Mouse (Mus musculus): ENCODE measurements around the gene Mov10l1. TPM values are rescaled to one million over a fixed set of nuclear protein-coding genes. Genes with fewer than 3 reads are reported as not detected.

The Mov10l1 gene
- polyA plus RNA-seq, 1 experiment from 2014 or later: 0.05 TPM

- Histone ChIP-seq H3K4me3 (ENCODE audit: low read length) (no peak overlapping the region), H3K4me1 (ENCODE audit: control insufficient read depth, insufficient read depth, low read depth, low read length) (no peaks in the 10 kb centered on the region), H3K36me3 (ENCODE audit: control insufficient read depth, insufficient read depth, low read length) (no peaks in the 10 kb centered on the region), H3K9me3 (ENCODE audit: control insufficient read depth, low read length) (no peaks in the 10 kb centered on the region), H3K27me3 (replicated peaks; ENCODE audit: control insufficient read depth, insufficient read depth, low read length) (no peaks in the 10 kb centered on the region), H3K27ac (ENCODE audit: low read depth, low read length) (no peak overlapping the region), H3K4me2 (ENCODE audit: low read length) (no peak overlapping the region), H3K9ac (ENCODE audit: low read depth, low read length) (no peak overlapping the region)
- ATAC-seq: no peak
- WGBS: 77% methylated on average over 2 of the region's 2 CpGs
Observed at GRCm38 (mm10) chr15:89000367-89000766, 17.7 kb downstream of the Mov10l1 start.

GRCm38 (mm10) chr15:89001245-89001644 is 18.5 kb downstream of the Mov10l1 start:
- no peaks in the 10 kb centered on the region for H3K36me3 ChIP-seq (ENCODE audit: control insufficient read depth, insufficient read depth, low read length)
- no peak overlapping the region for H3K4me3 ChIP-seq (ENCODE audit: low read length)
- H3K27me3 ChIP-seq (replicated peaks; ENCODE audit: control insufficient read depth, insufficient read depth, low read length): no peaks in the 10 kb centered on the region
- H3K27ac ChIP-seq (ENCODE audit: low read depth, low read length): no peak overlapping the region
- 68% methylated on average over 3 of the region's 3 CpGs for WGBS
- no peak for ATAC-seq
- no peaks in the 10 kb centered on the region for H3K4me1 ChIP-seq (ENCODE audit: control insufficient read depth, insufficient read depth, low read depth, low read length)
- no peak overlapping the region for H3K9ac ChIP-seq (ENCODE audit: low read depth, low read length)
- H3K9me3 ChIP-seq (ENCODE audit: control insufficient read depth, low read length): no peaks in the 10 kb centered on the region
- H3K4me2 ChIP-seq (ENCODE audit: low read length): no peak overlapping the region

- Histone ChIP-seq H3K36me3 (ENCODE audit: control insufficient read depth, insufficient read depth, low read length) (no peaks in the 10 kb centered on the region), H3K27me3 (replicated peaks; ENCODE audit: control insufficient read depth, insufficient read depth, low read length) (no peaks in the 10 kb centered on the region), H3K4me1 (ENCODE audit: control insufficient read depth, insufficient read depth, low read depth, low read length) (no peaks in the 10 kb centered on the region), H3K9me3 (ENCODE audit: control insufficient read depth, low read length) (no peaks in the 10 kb centered on the region), H3K4me2 (ENCODE audit: low read length) (no peak overlapping the region), H3K27ac (ENCODE audit: low read depth, low read length) (no peak overlapping the region), H3K4me3 (ENCODE audit: low read length) (no peak overlapping the region), H3K9ac (ENCODE audit: low read depth, low read length) (no peak overlapping the region)
- no peak for ATAC-seq
- 92% methylated on average over 7 of the region's 7 CpGs for WGBS
Observed at GRCm38 (mm10) chr15:89007002-89007401, 24.3 kb downstream of the Mov10l1 start.

- no peak overlapping the region for H3K4me2 ChIP-seq (ENCODE audit: low read length)
- H3K36me3 ChIP-seq (ENCODE audit: control insufficient read depth, insufficient read depth, low read length): no peaks in the 10 kb centered on the region
- H3K9me3 ChIP-seq (ENCODE audit: control insufficient read depth, low read length): no peaks in the 10 kb centered on the region
- H3K9ac ChIP-seq (ENCODE audit: low read depth, low read length): no peak overlapping the region
- no peak overlapping the region for H3K4me3 ChIP-seq (ENCODE audit: low read length)
- H3K27ac ChIP-seq (ENCODE audit: low read depth, low read length): no peak overlapping the region
- H3K4me1 ChIP-seq (ENCODE audit: control insufficient read depth, insufficient read depth, low read depth, low read length): no peaks in the 10 kb centered on the region
- ATAC-seq: no peak
- WGBS: 90% methylated on average over 5 of the region's 5 CpGs
- no peaks in the 10 kb centered on the region for H3K27me3 ChIP-seq (replicated peaks; ENCODE audit: control insufficient read depth, insufficient read depth, low read length)
Observed at GRCm38 (mm10) chr15:89007781-89008180, 25.1 kb downstream of the Mov10l1 start.

GRCm38 (mm10) chr15:89016722-89017121 is 34.0 kb downstream of the Mov10l1 start:
- Histone ChIP-seq H3K9ac (ENCODE audit: low read depth, low read length) (no peak overlapping the region), H3K9me3 (ENCODE audit: control insufficient read depth, low read length) (no peaks in the 10 kb centered on the region), H3K27me3 (replicated peaks; ENCODE audit: control insufficient read depth, insufficient read depth, low read length) (no peaks in the 10 kb centered on the region), H3K36me3 (ENCODE audit: control insufficient read depth, insufficient read depth, low read length) (no peaks in the 10 kb centered on the region), H3K27ac (ENCODE audit: low read depth, low read length) (no peak overlapping the region), H3K4me2 (ENCODE audit: low read length) (no peak overlapping the region), H3K4me3 (ENCODE audit: low read length) (no peak overlapping the region), H3K4me1 (ENCODE audit: control insufficient read depth, insufficient read depth, low read depth, low read length) (no peaks in the 10 kb centered on the region)
- WGBS: 91% methylated on average over 3 of the region's 3 CpGs
- ATAC-seq: no peak

GRCm38 (mm10) chr15:89020085-89020484 is 37.4 kb downstream of the Mov10l1 start:
- Histone ChIP-seq H3K27ac (ENCODE audit: low read depth, low read length) (no peak overlapping the region), H3K9me3 (ENCODE audit: control insufficient read depth, low read length) (no peaks in the 10 kb centered on the region), H3K4me1 (ENCODE audit: control insufficient read depth, insufficient read depth, low read depth, low read length) (no peaks in the 10 kb centered on the region), H3K4me3 (ENCODE audit: low read length) (no peak overlapping the region), H3K36me3 (ENCODE audit: control insufficient read depth, insufficient read depth, low read length) (no peaks in the 10 kb centered on the region), H3K9ac (ENCODE audit: low read depth, low read length) (no peak overlapping the region), H3K4me2 (ENCODE audit: low read length) (no peak overlapping the region), H3K27me3 (replicated peaks; ENCODE audit: control insufficient read depth, insufficient read depth, low read length) (no peaks in the 10 kb centered on the region)
- ATAC-seq: no peak
- WGBS: 85% methylated on average over 7 of the region's 7 CpGs

- WGBS: 90% methylated on average over 7 of the region's 7 CpGs
- Histone ChIP-seq H3K36me3 (ENCODE audit: control insufficient read depth, insufficient read depth, low read length) (no peaks in the 10 kb centered on the region), H3K4me2 (ENCODE audit: low read length) (no peak overlapping the region), H3K27me3 (replicated peaks; ENCODE audit: control insufficient read depth, insufficient read depth, low read length) (no peaks in the 10 kb centered on the region), H3K9me3 (ENCODE audit: control insufficient read depth, low read length) (no peaks in the 10 kb centered on the region), H3K9ac (ENCODE audit: low read depth, low read length) (no peak overlapping the region), H3K4me1 (ENCODE audit: control insufficient read depth, insufficient read depth, low read depth, low read length) (no peaks in the 10 kb centered on the region), H3K27ac (ENCODE audit: low read depth, low read length) (no peak overlapping the region), H3K4me3 (ENCODE audit: low read length) (no peak overlapping the region)
- ATAC-seq: no peak
Observed at GRCm38 (mm10) chr15:89020492-89020891, 37.8 kb downstream of the Mov10l1 start.

- H3K27ac ChIP-seq (ENCODE audit: low read depth, low read length): no peak overlapping the region
- no peak overlapping the region for H3K9ac ChIP-seq (ENCODE audit: low read depth, low read length)
- WGBS: 76% methylated on average over 5 of the region's 5 CpGs
- H3K4me2 ChIP-seq (ENCODE audit: low read length): no peak overlapping the region
- H3K27me3 ChIP-seq (replicated peaks; ENCODE audit: control insufficient read depth, insufficient read depth, low read length): no peaks in the 10 kb centered on the region
- H3K4me1 ChIP-seq (ENCODE audit: control insufficient read depth, insufficient read depth, low read depth, low read length): no peaks in the 10 kb centered on the region
- H3K36me3 ChIP-seq (ENCODE audit: control insufficient read depth, insufficient read depth, low read length): no peaks in the 10 kb centered on the region
- H3K4me3 ChIP-seq (ENCODE audit: low read length): no peak overlapping the region
- no peaks in the 10 kb centered on the region for H3K9me3 ChIP-seq (ENCODE audit: control insufficient read depth, low read length)
- no peak for ATAC-seq
Observed at GRCm38 (mm10) chr15:89044381-89044780, 61.7 kb downstream of the Mov10l1 start.

- 75% methylated on average over 4 of the region's 4 CpGs for WGBS
Observed at GRCm38 (mm10) chr15:89046356-89046755, 63.6 kb downstream of the Mov10l1 start.

GRCm38 (mm10) chr15:89054666-89055065 is 72.0 kb downstream of the Mov10l1 start:
- Histone ChIP-seq H3K9me3 (ENCODE audit: control insufficient read depth, low read length) (no peaks in the 10 kb centered on the region), H3K4me3 (ENCODE audit: low read length) (no peak overlapping the region), H3K27ac (ENCODE audit: low read depth, low read length) (no peak overlapping the region), H3K9ac (ENCODE audit: low read depth, low read length) (no peak overlapping the region), H3K36me3 (ENCODE audit: control insufficient read depth, insufficient read depth, low read length) (no peaks in the 10 kb centered on the region), H3K27me3 (replicated peaks; ENCODE audit: control insufficient read depth, insufficient read depth, low read length) (no peaks in the 10 kb centered on the region), H3K4me1 (ENCODE audit: control insufficient read depth, insufficient read depth, low read depth, low read length) (peaks cover 4% of the 10 kb centered on the region; the same call in 1 of the 2 replicates), H3K4me2 (ENCODE audit: low read length) (no peak overlapping the region)
- 95% methylated on average over 7 of the region's 7 CpGs for WGBS
- no peak for ATAC-seq

More at GRCm38 (mm10) chr15:89046356-89046755, 63.6 kb downstream of the Mov10l1 start:
- ATAC-seq: no peak
- Histone ChIP-seq H3K4me1 (ENCODE audit: control insufficient read depth, insufficient read depth, low read depth, low read length) (no peaks in the 10 kb centered on the region), H3K9ac (ENCODE audit: low read depth, low read length) (no peak overlapping the region), H3K27ac (ENCODE audit: low read depth, low read length) (no peak overlapping the region), H3K9me3 (ENCODE audit: control insufficient read depth, low read length) (no peaks in the 10 kb centered on the region), H3K27me3 (replicated peaks; ENCODE audit: control insufficient read depth, insufficient read depth, low read length) (no peaks in the 10 kb centered on the region), H3K4me2 (ENCODE audit: low read length) (no peak overlapping the region), H3K4me3 (ENCODE audit: low read length) (no peak overlapping the region), H3K36me3 (ENCODE audit: control insufficient read depth, insufficient read depth, low read length) (no peaks in the 10 kb centered on the region)
